Comparison of ENCODE assay signal across 12 mouse cellular contexts in the genomic region with DNA sequence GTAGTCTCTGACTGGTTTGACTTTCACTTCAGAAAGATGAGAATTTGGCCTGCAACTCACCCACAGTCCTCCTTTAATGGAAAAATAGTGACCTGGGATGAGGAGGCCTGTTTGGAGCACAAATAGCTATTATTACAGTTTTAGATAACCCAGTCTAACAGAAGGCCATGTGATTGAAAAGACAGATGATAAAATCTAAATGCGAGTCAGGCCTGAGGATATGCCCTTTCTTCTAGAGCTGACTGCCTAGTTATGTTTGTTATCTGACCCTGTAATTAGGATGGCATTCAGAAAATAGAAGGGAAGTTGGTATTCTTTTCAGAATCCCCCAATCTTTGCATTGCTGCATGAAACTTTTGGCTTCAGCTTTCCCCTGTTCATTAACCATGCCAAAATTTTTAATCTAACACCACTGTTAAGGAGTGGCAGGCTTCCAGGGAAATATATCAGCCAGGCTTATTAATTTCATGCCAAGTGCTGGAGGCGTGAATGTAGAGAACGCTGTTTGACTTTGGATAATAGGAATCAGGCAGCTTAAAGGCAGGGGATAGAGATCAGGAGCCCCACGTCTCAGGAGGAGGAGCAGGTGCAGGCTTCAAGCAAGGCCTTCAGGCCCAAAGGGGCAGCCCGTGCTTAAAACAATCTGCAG.
DNase-seq lines count a peak whose midpoint lies in the region; ATAC-seq and TF ChIP-seq lines count a peak whose summit lies in the region.
"Had no signal": no experiment of that assay in that cellular context is flagged by ENCODE, and none has a peak within 500 bp of the region (broad histone marks: within the 10 kb centered on the region; RNA-seq: fewer than 3 reads in every experiment).

No protein-coding gene starts in this region.

- H3K4me2 ChIP-seq in lung, embryonic 14.5 days = no peak overlapping the region
- H3K4me2 ChIP-seq in forebrain, embryonic 11.5 days (ENCODE audit: low read depth, low read length, severe bottlenecking) = no peak overlapping the region
- H3K4me2 ChIP-seq in hindbrain, embryonic 14.5 days (replicated peaks) = no peak overlapping the region
- H3K4me2 ChIP-seq in midbrain, embryonic 12.5 days (replicated peaks) = no peak overlapping the region
- no peak overlapping the region for H3K4me2 ChIP-seq in kidney, embryonic 16.5 days (replicated peaks; ENCODE audit: low read depth, low read length)
- H3K4me2 ChIP-seq: heart, embryonic 13.5 days; lung, embryonic 15.5 days had no signal

- no peak overlapping the region for H3K27ac ChIP-seq in lung, embryonic 14.5 days (ENCODE audit: low read depth)
- H3K27ac ChIP-seq in forebrain, embryonic 11.5 days (ENCODE audit: low read depth, low read length) = no peak overlapping the region
- no peak overlapping the region for H3K27ac ChIP-seq in hindbrain, embryonic 14.5 days
- peak overlapping the region; percentile 80 for H3K27ac ChIP-seq in midbrain, embryonic 12.5 days (replicated peaks)
- no peak overlapping the region for H3K27ac ChIP-seq in kidney, embryonic 16.5 days (ENCODE audit: low read length)
- H3K27ac ChIP-seq: heart, embryonic 13.5 days; lung, embryonic 15.5 days had no signal

- WGBS in lung, embryonic 14.5 days = 57% methylated on average over 5 of the region's 5 CpGs
- 56% methylated on average over 5 of the region's 5 CpGs for WGBS in lung, adult 2 months
- WGBS in forebrain, embryonic 11.5 days = 11% methylated on average over 5 of the region's 5 CpGs
- WGBS in hindbrain, embryonic 14.5 days = 16% methylated on average over 5 of the region's 5 CpGs
- 11% methylated on average over 5 of the region's 5 CpGs for WGBS in midbrain, embryonic 12.5 days
- WGBS in kidney, embryonic 16.5 days = 55% methylated on average over 5 of the region's 5 CpGs

- no peaks in the 10 kb centered on the region for H3K4me1 ChIP-seq in lung, embryonic 14.5 days (ENCODE audit: insufficient read depth)
- no peaks in the 10 kb centered on the region for H3K4me1 ChIP-seq in lung, adult 2 months (ENCODE audit: control insufficient read depth, insufficient read depth, low read length)
- peaks cover 7% of the 10 kb centered on the region for H3K4me1 ChIP-seq in forebrain, embryonic 11.5 days (replicated peaks; ENCODE audit: control insufficient read depth, insufficient read depth, low read length)
- H3K4me1 ChIP-seq in hindbrain, embryonic 14.5 days (replicated peaks; ENCODE audit: control insufficient read depth, insufficient read depth, low read length) = 0 out of 2 replicates have a peak, but pooled peaks cover 7% of the 10 kb centered on the region
- H3K4me1 ChIP-seq in midbrain, embryonic 12.5 days = peaks cover 11% of the 10 kb centered on the region
- no peaks in the 10 kb centered on the region for H3K4me1 ChIP-seq in kidney, embryonic 16.5 days (ENCODE audit: insufficient read depth, low read length)
- H3K4me1 ChIP-seq: heart, embryonic 13.5 days; lung, embryonic 15.5 days had no signal

- H3K4me3 ChIP-seq in lung, embryonic 14.5 days (ENCODE audit: low read depth, low read length) = no peak overlapping the region
- H3K4me3 ChIP-seq in lung, adult 2 months (replicated peaks; ENCODE audit: extremely low read depth, low read depth, low read length) = no peak overlapping the region
- no peak overlapping the region for H3K4me3 ChIP-seq in forebrain, embryonic 11.5 days (ENCODE audit: low read depth, low read length)
- no peak overlapping the region for H3K4me3 ChIP-seq in hindbrain, embryonic 14.5 days (replicated peaks; ENCODE audit: low read length)
- no peak overlapping the region for H3K4me3 ChIP-seq in midbrain, embryonic 12.5 days
- no peak overlapping the region for H3K4me3 ChIP-seq in kidney, embryonic 16.5 days (ENCODE audit: low read length)
- H3K4me3 ChIP-seq: heart, embryonic 13.5 days; lung, embryonic 15.5 days had no signal

- TF ChIP-seq POLR2A in lung, adult 2 months (IDR thresholded peaks at IDR 0.05; ENCODE audit: borderline replicate concordance, extremely low read depth, low read depth, low read length) = no peak

- ATAC-seq in lung, embryonic 14.5 days (ENCODE audit: insufficient read depth) = no peak
- ATAC-seq in forebrain, embryonic 11.5 days (replicated peaks; ENCODE audit: low FRiP score) = peak; percentile 75
- peak; percentile 86 for ATAC-seq in hindbrain, embryonic 14.5 days (ENCODE audit: low FRiP score)
- ATAC-seq in midbrain, embryonic 12.5 days (ENCODE audit: low FRiP score, low read depth) = peak; percentile 90
- ATAC-seq in kidney, embryonic 16.5 days (ENCODE audit: low FRiP score, low TSS enrichment) = no peak
- no peak for ATAC-seq in megakaryocyte progenitor cell, adult 5-6 weeks (replicated peaks; ENCODE audit: poor library complexity)

- no peak for TF ChIP-seq CTCF in lung, embryonic 14.5 days (IDR thresholded peaks at IDR 0.05; ENCODE audit: low read depth)
- no peak for TF ChIP-seq CTCF in lung, adult 2 months (IDR thresholded peaks at IDR 0.05; ENCODE audit: insufficient read depth, low read length)

- no peak overlapping the region for H3K9ac ChIP-seq in lung, embryonic 14.5 days
- H3K9ac ChIP-seq in forebrain, embryonic 11.5 days (ENCODE audit: low read length) = no peak overlapping the region
- no peak overlapping the region for H3K9ac ChIP-seq in hindbrain, embryonic 14.5 days
- no peak overlapping the region for H3K9ac ChIP-seq in midbrain, embryonic 12.5 days (replicated peaks)
- no peak overlapping the region for H3K9ac ChIP-seq in kidney, embryonic 16.5 days (replicated peaks; ENCODE audit: low read length)
- H3K9ac ChIP-seq: heart, embryonic 13.5 days; lung, embryonic 15.5 days had no signal

- no peaks in the 10 kb centered on the region for H3K9me3 ChIP-seq in lung, embryonic 14.5 days (ENCODE audit: low read depth, low read length)
- H3K9me3 ChIP-seq in forebrain, embryonic 11.5 days (ENCODE audit: control insufficient read depth, low read length) = no peaks in the 10 kb centered on the region
- no peaks in the 10 kb centered on the region for H3K9me3 ChIP-seq in hindbrain, embryonic 14.5 days (ENCODE audit: control insufficient read depth, low read length)
- no peaks in the 10 kb centered on the region for H3K9me3 ChIP-seq in midbrain, embryonic 12.5 days
- H3K9me3 ChIP-seq in kidney, embryonic 16.5 days (ENCODE audit: low read length) = no peaks in the 10 kb centered on the region
- H3K9me3 ChIP-seq: heart, embryonic 13.5 days; lung, embryonic 15.5 days had no signal

- H3K27me3 ChIP-seq in lung, embryonic 14.5 days (ENCODE audit: insufficient read depth, low read length) = no peaks in the 10 kb centered on the region
- no peaks in the 10 kb centered on the region for H3K27me3 ChIP-seq in forebrain, embryonic 11.5 days (ENCODE audit: control insufficient read depth, insufficient read depth, low read length)
- no peaks in the 10 kb centered on the region for H3K27me3 ChIP-seq in hindbrain, embryonic 14.5 days (ENCODE audit: control insufficient read depth, insufficient read depth, low read length)
- H3K27me3 ChIP-seq in midbrain, embryonic 12.5 days = no peaks in the 10 kb centered on the region
- no peaks in the 10 kb centered on the region for H3K27me3 ChIP-seq in kidney, embryonic 16.5 days (ENCODE audit: insufficient read depth, low read length)
- H3K27me3 ChIP-seq: heart, embryonic 13.5 days; lung, embryonic 15.5 days had no signal

- no peaks in the 10 kb centered on the region for H3K36me3 ChIP-seq in lung, embryonic 14.5 days (ENCODE audit: insufficient read depth)
- no peaks in the 10 kb centered on the region for H3K36me3 ChIP-seq in forebrain, embryonic 11.5 days (ENCODE audit: control insufficient read depth, insufficient read depth, low read length)
- H3K36me3 ChIP-seq in hindbrain, embryonic 14.5 days (replicated peaks; ENCODE audit: control insufficient read depth, insufficient read depth) = no peaks in the 10 kb centered on the region
- H3K36me3 ChIP-seq in midbrain, embryonic 12.5 days = no peaks in the 10 kb centered on the region
- no peaks in the 10 kb centered on the region for H3K36me3 ChIP-seq in kidney, embryonic 16.5 days (ENCODE audit: insufficient read depth, low read length)
- H3K36me3 ChIP-seq: heart, embryonic 13.5 days; lung, embryonic 15.5 days had no signal

- DNase-seq in lung, embryonic 14.5 days = peak; percentile 4
- no peak for DNase-seq in lung, adult 2 months
- DNase-seq in forebrain, embryonic 11.5 days (ENCODE audit: low spot score) = no peak
- DNase-seq in hindbrain, embryonic 14.5 days (ENCODE audit: low spot score) = peak; percentile 62
- DNase-seq in left cerebral cortex, adult 18-20 months (ENCODE audit: low spot score in 2 of 2) = no peak
- DNase-seq: kidney, adult 9 months; thymus, postnatal 14 days had no signal

Comparison
In these comparisons a context has a peak if more than half of its experiments do, and no peak if none do; other contexts are left out.
1. DNase-seq: peak in lung, embryonic 14.5 days (single experiment) and hindbrain, embryonic 14.5 days (single experiment); none in lung, adult 2 months (single experiment), forebrain, embryonic 11.5 days (single experiment) and left cerebral cortex, adult 18-20 months (0 of 2).
2. ATAC-seq: peak in forebrain, embryonic 11.5 days (single experiment), hindbrain, embryonic 14.5 days (single experiment) and midbrain, embryonic 12.5 days (single experiment); none in lung, embryonic 14.5 days (single experiment), kidney, embryonic 16.5 days (single experiment) and megakaryocyte progenitor cell, adult 5-6 weeks (single experiment).